Mouse (Mus musculus) liver (tissue): ENCODE measurements around the gene Ppp5c.
A peak's percentile ranks its signal among the peaks of the same experiment; 100 is the strongest.

Experiments
- DNase-seq: peaks from one replicate; pipeline ENCODE4 v3.0.0-alpha.2; 2020; ENCODE audit warnings: mixed read lengths

Ppp5c gene

DNA sequence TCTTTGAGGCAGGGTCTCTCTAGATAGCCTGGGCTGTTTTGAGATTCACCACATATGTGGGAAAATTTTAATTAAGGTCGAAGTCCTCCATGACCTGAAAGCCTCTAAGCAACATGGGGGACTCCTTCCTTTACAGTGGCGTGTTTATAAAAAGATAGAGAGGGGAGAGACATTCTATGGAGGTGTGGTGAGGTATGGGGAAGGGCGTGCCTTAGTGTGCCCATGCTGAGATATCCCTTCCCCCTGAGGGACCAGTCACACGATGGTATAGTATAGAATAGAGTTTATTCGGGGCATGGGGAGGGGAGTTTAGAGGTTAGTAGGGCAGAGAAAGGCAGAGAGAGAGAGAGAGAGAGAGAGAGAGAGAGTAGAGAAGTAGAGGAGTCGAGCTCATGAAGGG, 49.6 kb downstream of the Ppp5c start:
- DNase-seq: peak; percentile 48

DNA sequence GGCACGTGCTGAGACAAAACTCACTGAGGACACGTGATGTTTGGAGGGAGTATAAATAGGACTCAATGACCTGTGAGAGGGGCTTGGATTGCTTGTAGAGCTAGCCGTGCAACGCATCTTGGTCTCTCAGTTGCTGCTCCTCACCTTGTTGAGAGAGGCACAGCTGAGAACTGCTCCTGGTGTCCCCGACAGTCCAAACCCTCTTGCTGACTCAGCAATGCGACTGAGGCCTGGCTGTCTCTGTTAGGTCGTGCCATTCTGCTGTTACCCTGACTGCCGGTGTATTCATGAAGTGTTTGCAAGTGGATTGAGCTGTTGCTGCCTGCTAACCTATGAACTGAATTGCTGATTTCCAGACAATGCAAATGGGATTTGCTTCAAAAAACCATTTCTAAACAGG, 51.4 kb downstream of the Ppp5c start:
- no peak for DNase-seq

DNA sequence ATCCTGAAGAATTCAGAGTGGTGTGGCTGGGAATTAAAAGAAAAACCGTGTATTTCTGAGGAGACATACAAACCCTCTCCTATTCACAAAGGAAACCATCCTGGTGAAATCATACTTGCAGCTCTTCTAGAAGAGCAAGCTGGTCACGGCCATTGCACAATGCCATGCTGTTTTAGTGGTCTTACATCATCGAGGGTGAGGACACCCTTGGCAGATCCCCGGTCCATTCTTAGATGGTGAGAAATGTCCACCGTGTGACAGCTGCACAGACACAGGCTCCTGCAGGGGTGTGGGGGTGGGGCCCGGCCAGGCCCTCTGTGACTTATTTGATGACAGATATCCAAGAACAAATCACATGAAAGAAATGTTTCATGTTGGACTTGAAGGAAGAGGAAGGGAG, 53.7 kb downstream of the Ppp5c start:
- peak; percentile 26 for DNase-seq

DNA sequence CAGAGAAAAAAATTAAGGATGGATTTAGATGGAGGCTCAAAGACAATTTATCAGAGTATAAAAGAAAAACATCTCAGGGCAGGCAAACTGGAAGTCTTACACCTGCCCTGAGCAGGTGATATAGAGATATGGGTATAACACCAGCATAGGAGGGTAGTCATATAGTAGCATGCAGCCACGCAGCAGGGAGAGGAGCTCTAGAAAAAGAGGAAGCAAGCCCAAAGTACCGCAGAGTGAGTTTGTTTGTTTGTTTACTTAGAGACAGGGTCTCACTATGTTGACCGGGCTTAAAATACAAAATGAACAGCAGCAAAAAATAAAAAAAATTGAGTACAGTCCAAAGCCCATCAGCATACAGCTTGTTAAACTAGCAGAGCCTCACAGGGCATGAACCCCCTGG, 56.6 kb downstream of the Ppp5c start:
- no peak for DNase-seq

DNA sequence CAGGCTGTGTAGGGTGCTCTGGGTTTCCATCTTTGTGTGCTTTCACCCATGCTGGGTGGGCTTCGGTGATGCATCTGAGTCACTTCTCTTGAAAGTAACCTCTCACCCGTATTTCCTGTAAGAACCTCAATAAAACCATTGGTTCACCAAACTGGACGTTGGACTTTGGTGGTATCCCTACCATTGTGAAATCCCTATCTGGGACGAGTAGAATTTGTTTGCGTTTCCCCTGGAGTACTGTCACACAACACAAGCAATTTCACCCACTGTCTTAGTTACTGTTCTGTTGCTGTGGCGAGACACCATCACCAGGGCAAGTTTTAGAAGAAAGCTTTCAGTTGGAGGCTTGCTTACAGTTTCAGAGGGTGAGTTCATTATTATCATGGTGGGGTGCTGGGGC, 59.3 kb downstream of the Ppp5c start:
- DNase-seq: no peak

DNA sequence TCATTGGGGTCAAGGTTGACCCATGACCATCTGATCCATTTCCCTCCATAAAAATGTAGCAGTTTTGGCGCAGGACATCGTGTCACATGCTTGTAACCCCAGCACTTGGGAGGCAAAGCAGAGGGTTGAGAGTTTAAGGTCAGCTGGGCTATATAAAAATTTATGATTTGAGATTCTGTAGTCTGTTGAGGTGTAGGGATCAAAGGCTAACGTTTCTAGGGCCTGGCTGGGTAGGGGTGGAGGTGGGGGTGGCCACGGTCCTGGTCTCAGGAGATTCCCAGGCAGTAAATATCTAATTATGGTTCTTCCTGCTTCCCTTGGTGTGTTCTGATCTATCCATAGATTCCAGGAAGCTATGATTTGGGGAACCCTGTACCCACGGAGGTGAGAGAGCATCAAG, 66.0 kb downstream of the Ppp5c start:
- no peak for DNase-seq

DNA sequence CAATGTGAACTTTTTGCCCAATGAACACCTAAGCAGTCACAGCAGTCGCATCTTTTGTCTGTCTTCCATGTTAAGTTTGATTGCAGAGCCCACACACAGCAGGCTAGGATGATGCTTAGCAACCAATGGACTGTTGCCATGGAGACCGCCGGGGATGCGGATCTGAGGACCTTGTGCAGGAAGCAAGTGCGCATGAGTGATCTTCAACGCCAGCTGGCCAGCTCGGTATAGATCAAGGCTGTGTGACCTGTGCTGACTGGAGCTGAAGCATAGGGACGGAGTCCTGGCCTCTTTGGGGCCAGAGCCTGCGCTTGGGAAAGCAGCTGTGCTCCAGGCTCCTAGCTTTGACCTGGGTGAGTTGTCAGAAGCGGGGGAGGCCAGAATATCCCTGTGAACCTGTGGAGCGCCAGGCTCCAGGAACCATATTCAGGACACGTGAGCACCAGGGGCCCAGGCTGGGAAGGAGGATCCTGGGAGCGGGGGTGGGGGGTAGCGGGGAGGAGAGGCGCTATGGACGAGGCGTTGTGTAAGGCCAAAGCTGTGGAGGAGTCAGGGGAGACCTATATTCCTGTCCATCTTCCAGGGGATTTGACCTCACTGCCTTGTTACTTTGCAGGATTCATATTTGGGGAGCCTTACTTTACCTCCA, 68.1 kb downstream of the Ppp5c start, which contains the start of gene Pnmal1:
TSS of gene Pnmal1 (plus strand) at position 141 of the 649 bp plus-strand sequence.
- DNase-seq: peak; percentile 25

DNA sequence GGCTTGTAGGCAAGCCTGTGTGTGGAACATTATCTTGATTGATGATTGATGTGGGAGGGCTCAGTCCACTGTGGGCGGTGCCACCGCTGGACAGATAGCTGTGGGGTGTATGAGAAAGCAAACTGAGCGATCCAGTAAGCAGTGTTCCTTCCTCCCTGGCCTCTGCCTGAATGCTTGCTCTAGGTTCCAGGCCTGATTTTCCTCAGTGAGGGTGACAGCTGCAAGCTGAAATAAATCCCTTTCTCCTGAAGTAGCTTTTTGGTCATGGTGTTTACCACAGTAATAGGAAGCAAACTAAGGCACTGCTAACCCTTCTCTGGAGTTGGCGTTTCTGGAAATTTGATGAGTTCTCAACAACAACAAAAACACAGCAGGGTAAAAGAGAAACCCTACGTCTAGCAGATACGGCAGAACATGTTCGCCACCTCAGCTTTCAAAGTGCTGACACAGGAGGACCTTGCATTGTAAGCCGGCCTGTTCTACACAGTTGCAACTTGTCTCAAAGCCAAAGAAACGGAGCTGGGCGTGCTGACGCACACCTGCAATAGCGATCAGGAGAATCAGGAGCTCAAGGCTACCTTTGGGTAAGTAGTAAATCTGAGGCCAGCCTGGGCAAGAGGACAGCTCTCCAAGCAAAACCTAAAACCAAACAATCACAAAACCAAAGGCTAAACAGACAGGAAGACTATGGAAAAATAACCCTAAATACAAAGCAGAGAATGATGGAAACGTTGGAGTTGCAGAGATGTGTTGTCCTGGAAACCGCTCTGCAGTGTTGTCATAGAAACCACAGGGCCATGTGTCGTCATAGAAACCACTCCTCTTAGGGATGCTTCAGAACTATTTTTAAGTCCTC, 71.1 kb downstream of the Ppp5c start:
- no peak for DNase-seq

DNA sequence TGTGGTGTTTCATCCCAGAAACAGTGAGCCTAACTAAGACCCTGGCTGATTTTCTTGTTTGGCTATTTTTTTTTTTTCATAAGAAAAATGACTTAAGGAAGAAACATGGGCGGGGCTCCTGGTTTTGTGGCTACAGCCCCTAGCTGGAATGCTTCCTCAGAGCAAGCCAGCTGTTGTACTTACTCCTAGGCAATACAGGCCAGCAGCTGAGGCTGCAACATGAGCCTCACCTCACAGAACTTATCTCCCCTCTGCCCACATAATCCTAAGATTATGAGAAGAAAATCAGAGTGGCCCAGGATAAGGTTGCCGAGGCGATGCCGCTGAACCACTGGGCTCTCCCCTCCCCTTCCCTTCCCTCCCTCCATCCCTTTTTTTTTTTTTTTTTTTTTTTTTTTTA, 72.0 kb downstream of the Ppp5c start:
- DNase-seq: no peak
